Mouse (Mus musculus): ENCODE data around the gene Ece1.
"Not testable (repeated sequence)": the region's sequence is repeated elsewhere in the genome, so short reads cannot be mapped to it uniquely, and the experiment has no call there.

Gene Ece1

DNA sequence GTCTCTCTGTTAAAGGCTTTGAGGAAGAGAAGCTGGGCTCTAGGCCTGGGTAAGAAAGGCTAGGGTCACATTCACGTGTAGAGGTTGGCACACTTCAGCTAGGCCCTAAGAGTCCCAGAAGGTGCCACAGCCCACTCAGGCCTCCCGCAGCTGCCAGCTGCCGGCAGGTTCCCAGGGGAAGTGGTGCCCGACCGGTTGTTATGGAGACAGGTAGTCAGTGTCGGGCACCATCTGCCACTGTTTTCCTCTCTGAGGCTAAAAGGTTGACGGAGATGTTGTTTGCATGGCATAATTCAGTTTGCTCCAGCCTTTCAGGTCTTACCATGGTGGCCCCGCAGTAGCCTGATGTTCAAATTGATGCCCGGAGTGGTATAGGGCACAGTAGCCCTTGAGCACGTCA is 78.0 kb downstream of the Ece1 start:
- in situ Hi-C loops (cut with MboI, MseI) = no loop called here

DNA sequence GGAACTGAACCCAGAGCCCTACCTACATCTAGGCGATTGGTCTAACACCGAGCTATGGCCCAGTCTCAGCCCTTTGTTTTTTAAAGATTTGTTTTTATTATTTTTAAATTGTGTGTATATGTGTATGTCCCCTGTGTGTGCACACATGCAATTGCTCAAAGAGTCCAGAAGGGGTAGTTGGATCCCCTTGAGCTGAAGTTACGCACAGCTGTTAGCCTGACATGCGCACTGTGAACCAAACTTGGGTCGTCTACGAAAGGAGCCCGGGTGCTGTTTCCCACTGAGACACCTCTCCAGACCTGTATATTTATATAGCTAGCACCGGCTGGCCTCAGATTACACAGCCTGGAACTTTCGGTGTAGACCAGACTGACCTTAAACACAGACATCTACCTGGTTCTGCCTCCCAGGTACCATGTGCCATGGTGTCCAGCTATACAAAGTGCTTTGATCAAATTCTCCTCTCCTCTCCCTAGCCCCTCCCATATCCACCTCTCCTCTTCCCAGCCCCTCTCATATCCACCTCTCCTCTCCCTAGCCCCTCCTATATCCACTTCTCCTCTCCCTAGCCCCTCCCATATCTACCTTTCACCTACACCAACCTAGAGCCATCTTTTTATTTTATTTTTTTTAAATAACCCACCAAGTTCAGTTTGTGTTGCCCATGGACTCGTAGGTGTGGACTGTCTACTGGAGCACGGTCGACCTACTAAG is 79.3 kb downstream of the Ece1 start:
- in situ Hi-C loops (cut with MboI, MseI) = no loop called here

DNA sequence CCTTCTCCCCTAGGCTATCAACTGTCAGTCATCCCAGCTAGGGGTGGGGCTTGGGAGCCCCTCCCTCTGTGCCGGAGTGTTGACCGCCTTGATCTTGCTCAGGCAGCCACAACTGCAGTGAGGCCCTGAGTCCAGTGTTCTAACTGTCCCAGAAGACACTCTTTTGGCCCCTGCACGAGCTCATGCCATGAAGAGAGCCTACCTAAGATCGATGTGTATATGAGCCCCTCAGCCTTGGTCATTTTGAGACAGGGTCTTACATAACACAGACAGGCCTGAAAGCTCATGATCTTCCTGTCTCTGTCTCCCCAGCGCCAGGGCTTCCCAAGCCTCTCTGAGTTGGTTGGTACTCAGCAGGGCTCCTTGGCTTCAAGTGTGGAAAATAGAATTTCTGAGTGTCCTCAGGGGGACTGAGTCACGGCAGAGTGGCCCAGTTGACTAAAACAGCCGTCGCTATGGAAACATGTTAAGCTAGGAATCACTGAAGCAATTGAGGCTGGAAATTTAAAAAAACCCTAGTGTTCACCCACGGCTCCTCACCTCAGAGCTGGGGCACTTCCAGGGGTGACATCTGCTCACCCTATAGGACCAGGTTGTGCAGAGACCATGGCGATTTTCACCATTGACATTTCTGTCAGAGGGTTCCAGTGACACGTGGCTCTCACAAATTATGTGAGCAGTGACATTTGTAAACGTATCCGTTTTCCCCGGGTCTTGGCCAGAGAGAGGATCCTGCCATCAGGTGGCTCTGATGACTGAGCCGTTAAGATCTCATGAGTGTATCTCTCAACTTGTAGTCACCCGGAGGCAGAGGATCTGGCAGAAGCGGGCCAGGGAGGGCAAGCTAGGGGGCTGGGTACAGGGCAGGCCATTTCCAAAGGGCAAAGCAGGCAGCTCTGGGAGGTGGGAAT is 80.1 kb downstream of the Ece1 start:
- in situ Hi-C loops (cut with MboI, MseI) = no loop called here

DNA sequence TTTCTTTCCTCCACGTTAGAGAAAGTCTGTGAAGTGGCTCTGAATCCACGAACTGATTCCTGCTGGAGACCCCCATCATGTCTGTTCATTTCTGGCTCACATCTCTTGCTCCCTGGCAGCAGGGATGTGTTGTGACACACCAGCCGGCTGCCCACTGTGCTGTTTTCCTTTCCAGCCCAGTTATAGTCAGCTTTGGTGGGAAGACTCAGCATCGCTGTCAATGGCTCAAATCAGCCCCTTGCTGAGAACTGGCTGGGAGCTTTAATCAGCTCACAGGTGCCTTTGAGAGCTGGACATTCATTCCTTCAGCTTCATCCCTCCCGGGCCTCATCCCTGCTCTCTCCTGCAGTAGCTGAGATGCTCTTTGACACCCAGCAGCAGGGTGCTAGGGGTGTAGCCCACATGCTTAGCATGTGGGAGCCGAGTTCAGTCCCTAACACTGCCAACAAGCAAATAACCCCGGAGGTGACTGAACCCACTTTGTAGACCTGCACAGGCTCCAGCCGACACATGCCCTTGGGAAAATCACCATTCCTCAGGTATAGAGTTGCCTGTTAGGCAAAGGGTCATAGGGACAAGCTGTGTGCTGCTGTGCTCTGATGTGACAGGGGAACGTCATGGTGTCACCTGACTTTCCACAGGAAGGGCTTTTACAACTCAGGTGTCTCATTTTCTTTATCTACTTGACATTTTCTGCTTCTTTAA is 80.9 kb downstream of the Ece1 start:
- in situ Hi-C loops (cut with MboI, MseI) = no loop called here

DNA sequence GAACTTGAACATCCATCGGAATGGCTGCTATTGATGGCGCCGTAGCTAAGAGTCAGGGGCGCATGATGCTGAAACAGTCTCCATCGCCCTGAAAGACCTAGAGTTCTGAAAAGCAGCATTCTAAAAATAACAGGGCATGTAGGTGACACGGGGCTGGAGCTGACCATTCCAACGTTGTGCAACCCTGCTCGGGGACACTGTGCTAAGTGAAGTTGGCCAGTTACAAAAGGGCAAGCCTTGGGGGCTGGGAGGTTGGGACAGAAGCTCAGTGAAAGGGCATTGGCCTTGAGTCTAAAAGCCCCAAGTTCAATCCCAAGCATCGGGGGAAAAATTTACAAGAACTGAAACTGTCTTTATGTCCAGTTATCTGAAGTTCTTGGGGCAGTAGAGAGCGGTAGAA is 81.5 kb downstream of the Ece1 start:
- in situ Hi-C loops (cut with MboI, MseI) = no loop called here

DNA sequence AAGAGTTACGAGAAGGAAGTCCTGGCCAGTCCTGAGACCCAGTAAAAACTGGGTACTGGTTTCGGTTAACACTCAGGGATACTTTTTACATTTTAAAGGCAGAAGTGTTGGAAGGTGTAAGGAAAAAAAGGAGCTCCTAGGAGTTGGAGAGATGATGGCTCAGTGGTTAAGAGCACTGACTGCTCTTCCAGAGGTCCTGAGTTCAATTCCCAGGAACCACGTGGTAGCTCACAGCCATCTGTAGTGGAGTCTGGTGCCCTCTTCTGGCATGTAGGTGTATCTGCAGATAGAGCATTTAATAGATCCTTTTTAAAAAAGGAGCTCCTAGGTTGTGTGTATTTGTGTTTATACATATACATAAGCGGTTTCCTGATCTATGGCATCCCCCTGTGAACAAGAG is 83.3 kb downstream of the Ece1 start:
- in situ Hi-C loops (cut with MboI, MseI) = no loop called here

DNA sequence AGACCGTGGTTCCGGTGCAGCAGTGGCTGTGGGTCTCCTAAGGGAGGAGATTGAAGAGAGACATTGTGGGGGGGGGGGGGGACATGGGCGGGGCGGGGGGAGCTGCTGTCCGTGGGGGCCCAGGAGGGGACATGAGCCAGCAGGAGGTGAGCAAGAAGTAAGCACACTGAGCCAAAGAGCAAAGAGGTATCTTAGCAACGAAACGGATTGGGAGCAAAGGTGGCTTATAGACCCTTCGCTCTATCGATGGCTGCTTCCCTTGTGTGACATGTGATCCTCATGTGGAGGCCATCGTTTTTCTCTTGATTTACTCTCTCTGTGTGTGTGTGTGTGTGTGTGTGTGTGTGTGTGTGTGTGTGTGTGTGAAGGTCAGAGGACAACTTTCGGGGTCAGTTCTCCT is 84.4 kb downstream of the Ece1 start:
- in situ Hi-C loops (cut with MboI, MseI) = no loop called here

DNA sequence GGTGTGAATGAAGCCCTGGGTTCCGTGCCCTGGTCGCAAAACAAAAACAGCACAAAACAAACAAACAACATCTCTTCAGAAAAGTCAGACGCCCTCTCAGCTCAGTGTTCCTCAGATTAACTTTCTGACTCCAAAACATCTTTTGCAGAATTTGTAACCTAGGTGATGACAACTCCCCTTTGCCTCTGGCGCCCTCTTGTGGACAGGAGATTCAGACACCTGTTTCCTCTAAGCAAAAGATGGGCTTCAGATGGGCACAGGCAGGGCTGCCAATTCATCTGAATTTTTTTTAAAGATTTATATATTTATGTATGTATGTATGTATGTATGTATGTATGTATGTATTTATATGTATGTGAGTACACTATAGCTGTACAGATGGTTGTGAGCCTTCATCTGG is 90.8 kb downstream of the Ece1 start:
- in situ Hi-C loops (cut with MboI, MseI) = loop anchor here (5.0 kb wide), 2 partner anchors 101 to 226 kb away; no protein-coding TSS in a partner anchor

DNA sequence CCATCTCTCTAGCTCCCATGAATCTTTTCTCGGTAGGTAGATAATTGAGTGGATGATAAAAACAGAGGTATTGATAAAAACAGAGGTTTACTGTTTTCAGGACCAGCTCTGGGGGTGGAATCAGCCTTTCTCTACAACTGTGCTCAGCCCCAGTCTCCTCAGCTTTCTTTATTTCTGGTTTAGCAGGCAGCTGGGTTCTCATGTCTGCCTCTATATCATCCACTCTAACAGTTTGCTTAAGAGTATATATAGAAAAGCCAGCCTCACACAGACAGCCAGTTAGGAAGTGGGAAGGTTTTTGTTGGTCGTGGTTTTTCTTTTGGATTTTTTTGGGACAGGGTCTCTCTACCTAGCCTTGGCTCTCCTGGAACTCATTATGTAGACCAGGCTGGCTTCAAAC is 92.1 kb downstream of the Ece1 start:
- in situ Hi-C loops (cut with MboI, MseI) = loop anchor here (5.0 kb wide), 2 partner anchors 102 to 227 kb away; no protein-coding TSS in a partner anchor

DNA sequence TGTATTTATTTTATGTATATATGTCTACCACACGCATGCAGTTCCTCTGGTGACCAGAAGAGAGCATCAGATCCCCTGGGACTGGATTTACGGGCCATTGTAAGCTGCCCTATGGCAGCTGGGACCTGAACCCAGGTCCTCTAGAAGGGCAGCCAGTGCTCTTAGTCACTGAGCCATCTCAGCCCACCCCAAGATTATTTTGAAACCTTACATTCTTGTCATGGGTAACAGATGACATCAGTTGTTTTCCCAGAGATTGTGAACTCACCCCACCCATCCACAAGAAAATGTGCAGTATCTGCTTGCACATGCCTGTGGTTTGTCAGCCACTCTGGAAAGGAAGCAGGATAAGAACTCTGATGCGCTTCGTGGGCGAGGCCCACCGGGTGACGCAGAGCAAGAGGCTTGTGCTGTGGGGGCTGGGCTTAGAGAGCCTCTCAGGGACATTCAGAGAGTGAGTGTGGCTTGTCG is 92.9 kb downstream of the Ece1 start:
- in situ Hi-C loops (cut with MboI, MseI) = loop anchor here (5.0 kb wide), 2 partner anchors 103 to 228 kb away; no protein-coding TSS in a partner anchor

DNA sequence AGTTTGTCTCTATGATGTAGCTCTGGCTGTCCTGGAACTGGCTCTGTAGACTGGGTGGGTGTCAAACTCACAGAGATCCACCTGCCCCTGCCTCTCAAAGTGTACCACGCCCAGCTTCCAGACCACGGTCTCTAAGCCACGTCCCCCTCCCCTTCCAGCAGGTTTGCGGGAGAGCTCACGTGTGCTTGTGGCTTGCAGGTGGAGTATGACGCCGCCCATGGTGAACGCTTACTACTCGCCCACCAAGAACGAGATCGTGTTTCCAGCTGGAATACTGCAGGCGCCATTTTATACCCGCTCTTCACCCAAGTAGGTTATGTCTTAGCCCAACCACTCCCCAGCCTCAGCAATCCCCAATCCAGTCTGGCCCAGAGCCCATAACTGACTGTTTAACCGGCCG is 94.2 kb downstream of the Ece1 start:
- in situ Hi-C loops (cut with MboI, MseI) = no loop called here

DNA sequence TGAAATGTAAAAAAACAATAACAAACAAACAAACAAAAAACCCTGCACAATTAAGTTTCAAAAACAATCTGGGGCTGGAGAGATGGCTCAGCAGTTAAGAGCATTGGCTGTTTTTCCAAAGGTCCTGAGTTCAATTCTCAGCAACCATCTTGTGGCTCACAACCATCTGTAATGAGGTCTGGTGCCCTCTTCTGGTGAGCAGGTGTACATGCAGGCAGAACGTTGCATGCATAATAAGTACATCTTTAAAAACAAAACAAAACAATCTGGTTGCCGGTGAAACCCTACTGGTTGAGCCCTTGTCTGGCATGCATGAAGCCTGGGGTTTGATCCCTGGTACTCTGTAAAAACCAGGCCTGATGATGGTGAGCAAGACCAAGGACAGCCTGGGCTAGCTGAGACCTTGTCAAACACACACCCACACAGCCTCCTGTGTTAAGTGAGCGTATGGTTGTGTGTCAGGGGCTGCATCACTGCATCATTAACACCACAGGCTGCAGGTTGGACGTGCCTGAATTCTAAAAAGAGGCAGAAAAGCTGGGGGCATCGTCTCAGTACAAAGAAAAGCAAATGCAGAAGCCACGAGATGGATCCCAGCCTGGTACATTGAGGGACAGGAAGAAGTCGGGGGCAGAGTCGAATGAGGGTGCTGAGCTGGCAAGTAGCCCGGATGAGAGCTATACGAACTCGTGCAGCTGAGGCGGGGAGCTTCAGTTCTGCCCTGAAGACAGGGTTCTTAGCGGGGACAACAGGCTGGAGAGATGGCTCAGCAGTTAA is 98.0 kb downstream of the Ece1 start:
- in situ Hi-C loops (cut with MboI, MseI) = no loop called here

DNA sequence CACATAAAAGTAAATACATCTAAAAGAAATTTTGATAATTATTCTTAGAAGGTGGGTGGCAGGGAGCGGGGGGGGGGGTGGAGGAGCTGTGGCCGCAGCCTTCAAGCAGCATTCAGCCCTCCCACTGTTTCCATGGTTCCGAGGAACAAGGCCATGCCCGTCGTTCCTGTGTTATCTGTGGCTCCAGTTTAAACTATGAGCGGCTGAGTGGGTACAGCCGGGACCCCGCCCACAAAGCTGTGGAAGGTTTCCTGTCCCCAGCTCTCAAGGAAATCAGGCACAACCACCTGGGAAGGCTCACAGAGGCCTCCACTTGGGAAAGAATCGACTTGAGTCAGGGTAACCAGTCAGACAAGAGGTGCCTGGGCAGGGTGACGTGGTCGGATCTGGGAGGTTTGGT is 98.7 kb downstream of the Ece1 start:
- in situ Hi-C loops (cut with MboI, MseI) = no loop called here

DNA sequence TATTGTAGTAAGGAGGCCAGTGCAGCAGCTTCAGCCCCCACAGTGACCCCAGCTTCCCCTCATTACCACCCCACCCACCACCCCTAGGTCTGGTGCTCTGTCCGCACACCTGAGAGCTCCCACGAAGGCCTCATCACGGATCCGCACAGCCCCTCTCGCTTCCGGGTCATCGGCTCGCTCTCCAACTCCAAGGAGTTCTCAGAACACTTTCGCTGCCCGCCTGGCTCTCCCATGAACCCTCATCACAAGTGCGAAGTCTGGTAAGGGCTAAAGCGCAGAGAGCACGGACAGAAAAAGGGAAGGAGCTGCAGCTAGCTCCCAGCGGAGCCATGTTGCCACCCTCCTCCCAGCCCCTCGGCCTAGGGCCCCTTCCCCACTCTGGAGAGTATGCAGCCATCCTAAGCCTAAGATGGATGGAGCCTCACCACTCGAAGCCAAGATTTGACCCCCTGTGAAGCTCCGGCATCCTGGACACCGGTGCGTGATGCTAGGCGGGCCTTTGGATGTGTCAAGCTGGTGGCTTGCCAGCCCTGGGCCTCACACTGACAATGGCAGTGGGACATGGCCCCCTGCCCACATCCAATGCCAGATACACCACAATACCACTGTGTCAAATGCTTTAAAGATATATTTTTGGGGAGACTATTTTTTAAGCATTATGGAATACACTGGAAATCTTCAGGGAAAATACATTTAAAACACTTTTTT is 100.8 kb downstream of the Ece1 start:
- in situ Hi-C loops (cut with MboI, MseI) = no loop called here

DNA sequence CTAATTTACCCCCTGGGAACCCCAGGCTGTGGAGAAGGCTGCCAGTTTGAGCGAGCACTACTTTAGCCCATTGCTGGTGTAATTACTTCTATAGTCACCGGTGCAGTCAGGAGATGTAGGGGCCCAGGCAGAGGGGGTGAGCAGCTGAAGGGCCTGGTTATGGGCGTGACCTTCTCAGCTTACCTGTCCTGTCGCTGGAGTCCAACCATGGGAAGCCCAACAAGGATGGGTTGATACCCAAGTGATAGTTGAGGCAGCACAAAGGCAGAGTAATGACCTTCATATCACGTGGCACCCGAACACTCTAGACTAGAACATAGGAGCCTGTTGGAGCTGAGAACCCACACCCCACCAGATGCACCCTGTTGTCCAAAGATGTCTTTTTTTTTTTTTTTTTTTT is 101.4 kb downstream of the Ece1 start:
- in situ Hi-C loops (cut with MboI, MseI) = no loop called here

DNA sequence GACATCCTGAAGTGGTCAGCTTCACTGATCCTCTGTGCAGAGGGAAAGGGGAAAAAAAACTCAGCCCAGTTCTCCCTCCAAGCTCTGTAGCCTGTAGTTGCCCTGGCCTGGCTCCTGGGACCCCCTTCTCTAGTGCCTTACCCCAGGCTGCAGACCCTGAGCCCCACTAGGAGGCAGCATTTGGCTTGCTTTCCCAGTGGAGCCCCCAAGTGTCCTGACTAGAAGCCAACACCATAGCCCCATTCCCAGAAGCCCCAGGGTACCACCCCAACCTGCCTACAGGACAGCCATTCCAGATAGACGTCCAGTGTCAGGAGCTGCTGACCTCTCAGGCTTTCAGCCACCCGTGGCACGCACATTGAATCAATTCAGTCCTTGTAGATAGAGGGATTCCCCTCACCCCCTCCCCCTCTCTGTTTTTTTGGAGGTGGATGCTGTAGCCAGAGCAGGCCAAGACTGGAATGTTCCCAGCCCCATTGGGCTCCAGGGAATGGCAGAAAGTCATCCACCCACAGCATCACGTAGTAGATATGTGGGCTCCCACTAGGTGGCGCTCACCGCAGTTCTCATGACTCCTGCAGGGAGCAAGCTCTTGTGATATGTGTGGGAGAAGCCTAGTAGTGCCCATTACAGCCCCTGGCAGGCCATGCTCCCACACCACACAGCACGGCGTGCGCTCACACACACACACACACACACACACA is 102.0 kb downstream of the Ece1 start:
- in situ Hi-C loops (cut with MboI, MseI) = no loop called here

DNA sequence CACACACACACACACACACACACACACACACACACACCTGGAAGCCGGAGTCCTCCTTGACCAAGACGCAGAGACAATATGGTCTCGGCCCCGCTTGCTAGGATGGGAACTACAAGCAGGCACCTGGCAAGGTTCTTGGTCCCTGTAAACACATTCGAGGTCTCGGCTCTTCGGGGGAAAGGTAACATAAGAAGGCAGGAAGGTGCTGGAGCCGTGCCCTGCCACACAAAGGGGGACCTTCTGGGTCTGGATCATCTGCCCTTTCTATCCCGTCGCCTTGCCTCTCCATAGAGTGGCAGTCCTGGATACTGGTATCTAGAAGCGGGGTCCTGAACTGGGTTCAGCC is 102.5 kb downstream of the Ece1 start:
- in situ Hi-C loops (cut with MboI, MseI) = no loop called here

DNA sequence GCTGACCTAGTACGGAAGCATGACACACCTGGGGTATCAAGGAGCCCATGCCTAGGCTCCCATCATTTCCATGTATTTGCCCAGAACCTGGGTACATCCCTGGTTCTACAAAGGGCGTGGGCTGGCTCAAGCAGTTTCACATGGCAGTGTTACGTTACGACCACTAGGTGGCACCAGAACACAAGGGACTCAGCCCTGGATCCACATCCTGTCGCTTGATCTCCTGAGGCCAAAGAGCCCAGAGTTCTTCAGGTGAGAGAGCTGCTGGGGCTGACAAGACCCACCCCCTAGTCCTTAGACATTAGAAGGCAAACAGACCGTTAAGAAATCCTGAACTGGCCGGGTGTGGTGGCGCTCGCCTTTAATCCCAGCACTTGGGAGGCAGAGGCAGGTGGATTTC is 106.2 kb downstream of the Ece1 start:
- in situ Hi-C loops (cut with MboI, MseI) = no loop called here

DNA sequence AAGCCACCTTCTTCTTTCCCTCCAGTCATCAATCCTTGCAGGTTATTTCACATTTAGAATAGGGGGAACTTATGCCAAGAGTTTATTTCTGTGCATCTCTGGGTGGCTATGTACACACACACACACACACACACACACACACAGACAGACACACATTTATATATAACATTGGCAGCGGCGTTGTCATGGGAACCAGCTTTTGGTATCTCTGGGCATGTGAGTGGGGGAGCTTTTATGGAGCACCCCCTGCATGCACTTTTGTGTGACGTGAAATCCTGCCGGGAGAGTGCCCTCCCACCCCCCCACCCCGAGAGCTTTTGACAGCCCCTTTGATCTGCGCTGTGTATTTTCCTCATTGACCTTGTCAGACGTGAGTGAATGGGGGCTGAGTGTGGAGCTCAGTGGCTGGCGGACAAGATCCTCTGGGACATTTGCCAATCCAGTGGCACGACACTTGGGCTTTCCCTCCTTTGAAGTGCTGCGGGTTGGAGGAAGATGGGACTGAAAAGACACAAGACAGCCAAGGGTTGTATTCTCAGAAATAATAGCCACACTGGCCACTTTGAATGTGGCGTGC is 108.7 kb downstream of the Ece1 start:
- in situ Hi-C loops (cut with MboI, MseI) = not testable (repeated sequence)

All from T-helper 2 cell (primary cell).